Mouse (Mus musculus): ENCODE results near the gene Ppp1r13l.

- TF ChIP-seq CTCF (IDR thresholded peaks at IDR 0.05; ENCODE audit: control insufficient read depth, insufficient read depth, insufficient replicate concordance, low read depth, low read length) = peak; percentile 61; the same call in 1 of the 2 replicates
- no peak for TF ChIP-seq POLR2A (IDR thresholded peaks at IDR 0.05; ENCODE audit: control insufficient read depth, low read depth, low read length)
These were observed 41.4 kb downstream of the Ppp1r13l start for GRCm38 (mm10) chr7:19400946-19401345.

Data from testis, adult 2 months (tissue).